Mouse (Mus musculus): ENCODE results near the gene Asb4.

GRCm38 (mm10) chr6:5390952-5391351 lies 7.8 kb downstream of the Asb4 start:
- TF ChIP-seq MAX (IDR thresholded peaks at IDR 0.05) = no peak
- TF ChIP-seq MYOG (IDR thresholded peaks at IDR 0.05; ENCODE audit: control insufficient read depth, extremely low read depth, insufficient read length) = no peak
- TF ChIP-seq FOSL1 (IDR thresholded peaks at IDR 0.05; ENCODE audit: insufficient read depth, low read length, poor library complexity, severe bottlenecking) = no peak
- TF ChIP-seq CTCF (IDR thresholded peaks at IDR 0.05; ENCODE audit: control insufficient read depth, insufficient read depth, insufficient read length) = no peak
